Mouse (Mus musculus) neural tube, embryonic 13.5 days (tissue): ENCODE data around the gene Pus3. TPM values are rescaled to one million over a fixed set of nuclear protein-coding genes. Genes with fewer than 3 reads are reported as not detected.

Experiments
- ATAC-seq: fragments of 200-750 bp; cut with Nextera tagmentation; 2 replicates; pipeline ENCODE4 v1.8.0; 2017; ENCODE audit warnings: low read depth, mild to moderate bottlenecking, moderate TSS enrichment, moderate library complexity
- H3K27ac ChIP-seq: fragments of 300-500 bp; sonication (generic); replicated peaks from 2 replicates; pipeline ENCODE4 v1.5.1; 2015; ENCODE audit warnings: moderate library complexity, mild to moderate bottlenecking, inconsistent platforms
- H3K27me3 ChIP-seq: fragments of 300-500 bp; sonication (generic); 2 replicates; pipeline ENCODE4 v1.6.1; 2015; ENCODE audit warnings: mild to moderate bottlenecking, inconsistent platforms
- H3K36me3 ChIP-seq: fragments of 300-500 bp; sonication (generic); 2 replicates; pipeline ENCODE4 v1.6.1; 2015; ENCODE audit warnings: mild to moderate bottlenecking, inconsistent platforms
- H3K4me1 ChIP-seq: fragments of 300-500 bp; sonication (generic); replicated peaks from 2 replicates; pipeline ENCODE4 v1.6.1; 2015; ENCODE audit warnings: inconsistent platforms
- H3K4me2 ChIP-seq: fragments of 300-500 bp; sonication (generic); 2 replicates; pipeline ENCODE4 v1.6.1; 2015; ENCODE audit warnings: inconsistent platforms, mild to moderate bottlenecking, moderate library complexity
- H3K4me3 ChIP-seq: fragments of 300-500 bp; sonication (generic); 2 replicates; pipeline ENCODE4 v1.5.1; 2015; ENCODE audit warnings: mild to moderate bottlenecking, inconsistent platforms
- H3K9ac ChIP-seq: fragments of 300-500 bp; sonication (generic); 2 replicates; pipeline ENCODE4 v1.6.1; 2015; ENCODE audit warnings: moderate library complexity, mild to moderate bottlenecking, inconsistent platforms
- H3K9me3 ChIP-seq: fragments of 300-500 bp; sonication (generic); 2 replicates; pipeline ENCODE4 v1.6.1; 2016; ENCODE audit warnings: inconsistent platforms
- WGBS: fragments of 180-500 bp; shearing (Covaris S2); methylation state at CpG from one replicate; pipeline ENCODE4 v1.1.7; 2015; 5-methylcytosine and 5-hydroxymethylcytosine counted together
- polyA plus RNA-seq: library from polyadenylated mRNA; unstranded; fragments of >200 nt; fragmentation: Nextera tagmentation; extraction: Ambion mirVana; gene quantifications from 2 replicates; pipeline ENCODE4 v1.2.1, GENCODE M21; 2015

Gene Pus3
- polyA plus RNA-seq, 1 experiment from 2014 or later, result 15.9 TPM

DNA sequence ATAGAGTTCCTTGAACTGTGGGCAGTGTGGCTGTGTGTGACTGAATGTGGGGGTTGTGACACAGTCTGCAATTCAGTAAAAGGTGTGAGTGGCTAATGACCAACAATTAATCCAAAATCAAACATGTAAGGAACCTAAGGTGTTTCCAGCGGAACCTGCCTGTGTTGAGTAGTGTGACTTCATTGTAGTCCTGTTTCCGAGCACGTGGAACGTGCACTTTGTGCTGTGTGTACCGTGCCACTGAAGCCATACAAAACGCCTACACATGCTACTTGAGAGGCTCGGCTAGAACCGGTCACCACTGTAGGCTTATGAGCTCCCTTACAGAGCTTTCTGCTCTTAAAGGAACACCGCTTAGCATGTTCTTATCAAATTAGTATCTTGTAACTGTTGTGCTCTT is 9.9 kb upstream of the Pus3 start:
- Histone ChIP-seq H3K4me2 (no peak overlapping the region), H3K27me3 (no peaks in the 10 kb centered on the region), H3K4me1 (peaks cover 6% of the 10 kb centered on the region), H3K36me3 (peaks cover 68% of the 10 kb centered on the region), H3K9ac (no peak overlapping the region), H3K4me3 (no peak overlapping the region), H3K27ac (no peak overlapping the region), H3K9me3 (no peaks in the 10 kb centered on the region)
- 72% methylated on average over 9 of the region's 9 CpGs for WGBS
- no peak for ATAC-seq

DNA sequence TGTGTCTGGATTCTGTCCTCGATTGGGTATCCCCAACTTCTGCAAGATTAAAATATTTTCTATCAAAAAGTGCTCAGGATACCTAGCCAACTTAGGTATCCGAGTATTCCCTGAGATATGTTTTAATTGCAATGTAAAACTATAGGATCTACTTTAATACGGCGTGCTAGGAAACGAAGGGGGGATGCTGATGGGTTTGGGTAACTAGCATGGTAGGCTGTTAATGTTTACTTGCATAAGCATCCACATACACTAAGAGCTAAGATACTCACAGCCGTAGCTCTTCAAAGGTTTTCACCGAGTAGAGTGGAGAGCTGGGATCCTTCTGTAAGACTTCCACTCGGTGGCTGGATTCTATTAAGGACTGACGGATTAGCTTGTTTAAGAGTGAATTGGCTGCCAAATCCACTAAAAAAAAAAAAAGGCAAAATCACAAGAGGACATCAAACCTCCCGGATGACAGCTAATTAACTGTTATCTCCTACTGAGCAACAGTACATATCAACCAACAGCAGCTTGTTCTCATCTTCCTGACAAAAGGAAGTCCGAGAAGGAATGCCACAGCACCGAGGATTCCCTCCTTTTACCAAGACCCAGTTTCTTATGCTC is 1.8 kb upstream of the Pus3 start:
- 86% methylated on average over 12 of the region's 12 CpGs for WGBS
- no peak overlapping the region for H3K4me2 ChIP-seq

GRCm38 (mm10) chr9:35559009-35559890 is 855 bp downstream of the Pus3 start:
- Histone ChIP-seq H3K4me3 (peak overlapping the region; percentile 64), H3K9ac (peak overlapping the region; percentile 73), H3K4me2 (peak overlapping the region; percentile 78), H3K27ac (peak overlapping the region; percentile 85), H3K9me3 (no peaks in the 10 kb centered on the region), H3K36me3 (peaks cover 17% of the 10 kb centered on the region), H3K4me1 (peaks cover 25% of the 10 kb centered on the region), H3K27me3 (0 out of 2 replicates have a peak, but pooled peaks cover 3% of the 10 kb centered on the region)
- peak; percentile 92 for ATAC-seq
- 3% methylated on average over 31 of the region's 31 CpGs for WGBS

More for the DNA sequence above, 1.8 kb upstream of the Pus3 start:
- H3K4me1 ChIP-seq, result peaks cover 25% of the 10 kb centered on the region
- ATAC-seq, result no peak
- H3K36me3 ChIP-seq, result peaks cover 31% of the 10 kb centered on the region
- 0 out of 2 replicates have a peak, but pooled peaks cover 3% of the 10 kb centered on the region for H3K27me3 ChIP-seq
- no peak overlapping the region for H3K27ac ChIP-seq
- no peak overlapping the region for H3K9ac ChIP-seq
- H3K4me3 ChIP-seq, result no peak overlapping the region
- H3K9me3 ChIP-seq, result no peaks in the 10 kb centered on the region

DNA sequence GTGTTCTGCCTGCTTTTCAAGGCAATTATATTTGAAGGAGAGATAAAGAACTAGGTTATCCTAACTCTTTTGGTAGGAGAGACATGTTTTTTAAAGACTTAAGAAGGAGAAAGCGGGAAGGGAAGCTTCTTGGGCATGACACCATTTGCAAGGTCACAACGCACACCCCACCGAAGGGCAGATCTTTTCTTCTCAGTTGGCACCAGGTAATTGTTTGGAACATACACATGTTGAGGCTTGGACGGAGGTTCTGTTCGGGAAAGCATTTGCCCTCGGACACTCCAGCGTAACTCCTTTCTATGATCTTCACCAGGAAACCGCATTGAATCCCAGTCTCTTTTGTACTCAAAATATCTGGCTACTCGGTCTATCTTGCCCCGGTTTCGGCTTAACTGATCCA is 2.7 kb downstream of the Pus3 start:
- Histone ChIP-seq H3K4me3 (no peak overlapping the region), H3K27ac (no peak overlapping the region), H3K4me1 (peaks cover 25% of the 10 kb centered on the region), H3K9ac (no peak overlapping the region), H3K4me2 (no peak overlapping the region), H3K27me3 (0 out of 2 replicates have a peak, but pooled peaks cover 3% of the 10 kb centered on the region), H3K36me3 (peaks cover 29% of the 10 kb centered on the region), H3K9me3 (no peaks in the 10 kb centered on the region)
- ATAC-seq, result no peak
- WGBS, result 97% methylated on average over 11 of the region's 11 CpGs

DNA sequence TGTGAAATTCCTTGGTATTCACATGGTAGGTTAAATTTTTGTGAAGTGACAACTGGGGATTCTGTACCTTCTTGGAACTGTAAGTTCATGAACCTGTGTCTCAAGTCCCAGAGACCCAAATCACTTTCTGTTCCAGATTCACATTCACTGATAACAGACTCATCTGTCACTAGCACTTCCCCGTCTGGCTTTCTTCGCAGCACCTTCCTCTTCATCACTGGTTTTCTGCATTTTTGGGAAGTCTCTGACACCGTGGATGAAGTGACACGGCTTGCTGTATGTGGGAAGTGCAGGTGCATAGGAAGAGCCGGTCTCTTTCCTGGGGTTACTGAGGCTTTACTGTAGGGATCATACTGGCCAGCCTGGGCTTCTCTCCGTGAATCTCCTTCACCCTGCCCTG is 3.2 kb downstream of the Pus3 start:
- Histone ChIP-seq H3K4me2 (no peak overlapping the region), H3K9me3 (no peaks in the 10 kb centered on the region), H3K36me3 (peaks cover 33% of the 10 kb centered on the region), H3K4me3 (no peak overlapping the region), H3K27ac (no peak overlapping the region), H3K27me3 (0 out of 2 replicates have a peak, but pooled peaks cover 3% of the 10 kb centered on the region), H3K4me1 (peaks cover 25% of the 10 kb centered on the region), H3K9ac (no peak overlapping the region)
- WGBS, result 87% methylated on average over 6 of the region's 6 CpGs
- no peak for ATAC-seq

DNA sequence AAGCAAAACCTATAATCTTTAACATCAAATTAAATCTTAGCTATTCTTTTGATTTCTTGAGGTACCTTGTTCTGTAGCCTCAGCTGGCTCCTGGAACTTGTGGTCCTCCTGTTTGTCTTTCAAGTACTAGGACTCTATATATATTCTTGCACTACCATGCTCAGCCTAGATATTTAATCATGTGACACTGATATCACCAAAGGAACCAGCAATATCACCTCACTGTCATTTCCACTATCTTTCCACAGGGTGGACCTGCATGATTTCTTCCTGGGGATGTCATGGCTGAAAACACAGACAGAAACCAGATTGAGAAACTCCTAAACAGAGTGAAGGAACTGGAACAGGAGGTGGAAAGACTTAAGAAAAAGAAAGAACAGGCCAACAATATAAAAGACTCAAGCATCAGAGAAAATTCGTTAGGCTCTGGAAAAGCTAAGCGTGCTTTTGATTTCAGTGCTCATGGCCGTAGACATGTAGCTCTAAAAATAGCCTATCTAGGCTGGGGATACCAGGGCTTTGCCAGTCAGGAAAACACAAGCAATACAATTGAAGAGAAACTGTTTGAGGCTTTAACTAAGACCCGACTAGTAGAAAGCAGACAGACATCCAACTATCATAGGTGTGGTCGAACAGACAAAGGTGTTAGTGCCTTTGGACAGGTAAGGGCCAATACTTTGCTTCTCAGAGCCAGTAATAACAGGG is 6.3 kb downstream of the Pus3 start:
- Histone ChIP-seq H3K36me3 (peaks cover 47% of the 10 kb centered on the region), H3K9ac (no peak overlapping the region), H3K27me3 (no peaks in the 10 kb centered on the region), H3K27ac (no peak overlapping the region), H3K4me3 (no peak overlapping the region), H3K9me3 (no peaks in the 10 kb centered on the region), H3K4me2 (no peak overlapping the region), H3K4me1 (peaks cover 22% of the 10 kb centered on the region)
- no peak for ATAC-seq
- WGBS, result 95% methylated on average over 5 of the region's 5 CpGs

- no peak overlapping the region for H3K4me2 ChIP-seq
- ATAC-seq, result no peak
- H3K27ac ChIP-seq, result no peak overlapping the region
- H3K4me3 ChIP-seq, result no peak overlapping the region
- H3K9me3 ChIP-seq, result no peaks in the 10 kb centered on the region
- WGBS, result 81% methylated on average over 3 of the region's 3 CpGs
- no peaks in the 10 kb centered on the region for H3K27me3 ChIP-seq
- peaks cover 20% of the 10 kb centered on the region for H3K4me1 ChIP-seq
- peaks cover 35% of the 10 kb centered on the region for H3K36me3 ChIP-seq
- no peak overlapping the region for H3K9ac ChIP-seq
Measured at GRCm38 (mm10) chr9:35567995-35568394, 9.6 kb downstream of the Pus3 start.

DNA sequence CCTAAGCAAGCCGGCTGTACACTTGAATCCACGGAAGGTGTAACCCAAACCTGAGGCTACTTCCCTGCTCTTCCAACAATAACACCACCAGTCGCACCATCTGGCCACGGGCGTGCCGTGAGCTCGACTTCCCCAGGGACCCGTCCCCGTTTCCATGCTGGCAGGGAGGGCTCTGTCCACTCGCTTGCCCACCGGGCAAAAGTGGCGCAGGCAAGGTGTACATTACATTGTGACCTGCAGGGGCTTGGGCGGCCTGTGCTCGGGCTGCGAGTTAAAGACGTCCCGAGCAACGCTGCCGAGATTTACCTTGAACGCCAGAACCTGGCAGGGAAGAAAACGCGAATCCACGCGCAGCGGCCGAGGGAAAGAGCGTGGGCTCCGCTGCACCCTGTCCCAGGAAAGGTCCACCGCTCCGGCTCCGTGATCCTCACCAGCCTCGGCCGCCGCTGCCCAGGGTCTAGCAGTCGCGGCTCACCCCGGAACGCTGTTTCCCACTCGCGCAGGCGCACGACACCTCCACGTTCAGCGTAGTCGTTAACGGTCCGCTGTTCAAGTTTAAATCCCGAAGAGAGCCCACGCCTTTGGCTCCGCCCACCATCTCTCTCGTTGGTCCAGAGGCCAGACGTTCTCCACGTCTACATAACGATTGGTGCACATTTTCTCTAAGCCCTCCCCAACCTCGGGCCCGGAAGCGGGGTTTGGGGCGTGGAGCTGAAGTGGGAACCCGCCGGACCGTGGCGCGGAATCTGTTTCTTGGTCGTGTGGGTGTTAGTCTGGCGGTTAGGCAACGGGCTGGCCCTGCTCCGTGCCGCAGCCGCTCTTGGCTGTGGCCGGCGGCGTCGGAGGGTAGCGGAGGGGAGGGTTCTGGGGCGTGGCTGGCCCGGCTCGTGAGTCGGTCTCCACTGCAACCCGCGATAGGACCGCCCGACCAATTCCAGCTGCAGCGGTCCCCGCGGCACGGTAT is 11.5 kb downstream of the Pus3 start, which contains the start of the genes Pate2 and Hyls1:
TSS of gene Pate2 (plus strand) at position 714 of the 964 bp plus-strand sequence.
TSS of gene Hyls1 (minus strand) at position 828 of the 964 bp plus-strand sequence.
- peaks cover 25% of the 10 kb centered on the region for H3K4me1 ChIP-seq
- under 1% methylated on average over 86 of the region's 86 CpGs for WGBS
- ATAC-seq, result peak; percentile 98

DNA sequence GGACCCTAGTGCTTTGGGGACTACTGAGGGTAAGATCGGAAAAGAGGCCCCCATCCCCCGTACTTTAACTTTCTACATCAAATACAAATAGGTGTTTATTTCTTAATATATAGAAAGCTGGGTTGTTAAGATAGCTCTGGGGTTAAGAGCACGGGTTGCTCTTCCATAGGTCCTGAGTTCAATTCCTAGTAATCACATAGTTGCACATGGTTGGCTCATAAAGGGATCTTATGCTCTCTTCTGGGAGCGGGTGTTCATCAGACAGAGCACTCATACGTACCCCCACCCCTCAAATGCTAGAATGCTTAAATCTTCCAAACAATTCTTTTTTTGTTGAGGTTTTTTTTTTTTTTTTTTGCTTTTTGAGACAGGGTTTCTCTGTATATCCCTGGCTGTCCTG is 12.3 kb downstream of the Pus3 start:
- peaks cover 25% of the 10 kb centered on the region for H3K4me1 ChIP-seq
- H3K4me3 ChIP-seq, result peak overlapping the region; percentile 62
- H3K9me3 ChIP-seq, result no peaks in the 10 kb centered on the region
- H3K27me3 ChIP-seq, result peaks cover 17% of the 10 kb centered on the region
- peaks cover 22% of the 10 kb centered on the region for H3K36me3 ChIP-seq
- peak; percentile 51 for ATAC-seq
- WGBS, result 9% methylated on average over 5 of the region's 5 CpGs
- H3K27ac ChIP-seq, result peak overlapping the region; percentile 93
- peak overlapping the region; percentile 67 for H3K4me2 ChIP-seq
- peak overlapping the region; percentile 77 for H3K9ac ChIP-seq

More for the DNA sequence above, 11.5 kb downstream of the Pus3 start, which contains the start of the genes Pate2 and Hyls1:
- peak within 1 kb of the TSS; percentile 93 for H3K27ac ChIP-seq
- H3K4me3 ChIP-seq, result peak within 1 kb of the TSS; percentile 62
- H3K27me3 ChIP-seq, result peaks cover 12% of the 10 kb centered on the region
- H3K9ac ChIP-seq, result peak within 1 kb of the TSS; percentile 89
- peak within 1 kb of the TSS; percentile 67 for H3K4me2 ChIP-seq
- no peaks in the 10 kb centered on the region for H3K9me3 ChIP-seq
- peaks cover 30% of the 10 kb centered on the region for H3K36me3 ChIP-seq

- peak overlapping the region; percentile 58 for H3K9ac ChIP-seq
- ATAC-seq, result no peak
- no peaks in the 10 kb centered on the region for H3K36me3 ChIP-seq
- no peaks in the 10 kb centered on the region for H3K9me3 ChIP-seq
- peaks cover 24% of the 10 kb centered on the region for H3K27me3 ChIP-seq
- peak overlapping the region; percentile 33 for H3K4me3 ChIP-seq
- WGBS, result 4% methylated on average over 32 of the region's 32 CpGs
- no peak overlapping the region for H3K27ac ChIP-seq
- H3K4me2 ChIP-seq, result peak overlapping the region; percentile 57
- H3K4me1 ChIP-seq, result peaks cover 12% of the 10 kb centered on the region
Measured at GRCm38 (mm10) chr9:35574416-35574815, 16.0 kb downstream of the Pus3 start.

- H3K4me1 ChIP-seq, result no peaks in the 10 kb centered on the region
- H3K4me2 ChIP-seq, result no peak overlapping the region
- no peaks in the 10 kb centered on the region for H3K27me3 ChIP-seq
- ATAC-seq, result no peak
- 85% methylated on average over 1 of the region's 1 CpGs for WGBS
- H3K4me3 ChIP-seq, result no peak overlapping the region
- H3K9me3 ChIP-seq, result no peaks in the 10 kb centered on the region
- H3K9ac ChIP-seq, result no peak overlapping the region
- no peaks in the 10 kb centered on the region for H3K36me3 ChIP-seq
- H3K27ac ChIP-seq, result no peak overlapping the region
Measured at GRCm38 (mm10) chr9:35587674-35588073, 29.3 kb downstream of the Pus3 start.
